Mouse (Mus musculus) kidney, postnatal 4 days (tissue): Measurements from ENCODE around the gene Vtn.
"Not testable (repeated sequence)": the region's sequence is repeated elsewhere in the genome, so short reads cannot be mapped to it uniquely, and the experiment has no call there.

Experiments used
- DNase-seq, 2 experiments: peaks; one replicate each; pipeline ENCODE4 v3.0.0; 2021; ENCODE audit warnings: mixed read lengths in 2 of 2

The Vtn gene

DNA sequence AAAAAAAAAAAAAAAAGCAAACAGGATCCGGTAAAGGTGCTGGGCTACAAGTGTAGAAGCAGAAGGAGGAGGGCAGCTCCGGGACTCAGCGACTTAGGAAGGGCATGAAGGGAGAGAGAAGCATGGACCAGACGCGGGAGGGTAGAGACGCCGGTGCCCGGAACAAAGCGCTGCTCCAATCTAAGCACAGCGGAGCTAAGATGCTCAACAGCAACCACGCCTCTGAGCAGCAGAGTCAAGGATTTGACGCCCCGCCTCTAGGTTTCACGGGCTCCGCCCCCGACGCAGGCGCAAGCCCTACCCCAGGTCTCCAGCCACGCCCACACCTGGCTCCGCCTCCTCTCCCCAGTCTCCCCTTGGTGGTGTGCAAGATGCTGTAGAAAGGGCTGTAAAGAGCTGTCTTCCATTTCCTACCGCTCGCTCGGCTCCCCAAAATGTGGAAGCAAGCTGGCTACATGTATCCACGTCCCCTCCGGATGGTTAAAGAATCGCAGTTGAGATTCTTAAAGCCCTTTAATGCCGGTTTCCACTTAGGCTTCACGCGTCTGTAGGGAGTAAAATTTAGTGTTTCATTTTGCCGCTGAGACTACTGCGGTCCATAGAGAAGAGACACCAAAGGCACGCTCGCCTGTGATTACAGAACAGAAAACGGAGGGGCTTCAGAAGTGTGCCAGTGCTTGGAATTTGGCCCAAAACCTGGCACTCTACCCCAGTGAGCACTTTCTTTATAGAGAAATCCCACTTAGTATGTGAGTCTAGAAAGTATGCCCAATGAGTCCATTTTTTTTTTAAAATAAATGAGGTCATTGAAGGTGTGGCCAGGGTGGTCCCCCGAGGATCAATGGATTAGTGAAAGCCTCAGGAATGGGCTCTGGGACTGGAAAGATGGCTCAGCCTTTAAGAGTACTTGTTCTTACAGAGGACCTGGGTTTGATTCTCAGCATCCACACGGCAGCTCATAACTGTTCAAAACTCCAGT lies 1.1 kb upstream of the Vtn start, which contains the start of gene Sarm1:
Gene Sarm1 (minus strand): TSS at position 211 of the 979 bp plus-strand sequence.
- peak; percentile 96 for DNase-seq

DNA sequence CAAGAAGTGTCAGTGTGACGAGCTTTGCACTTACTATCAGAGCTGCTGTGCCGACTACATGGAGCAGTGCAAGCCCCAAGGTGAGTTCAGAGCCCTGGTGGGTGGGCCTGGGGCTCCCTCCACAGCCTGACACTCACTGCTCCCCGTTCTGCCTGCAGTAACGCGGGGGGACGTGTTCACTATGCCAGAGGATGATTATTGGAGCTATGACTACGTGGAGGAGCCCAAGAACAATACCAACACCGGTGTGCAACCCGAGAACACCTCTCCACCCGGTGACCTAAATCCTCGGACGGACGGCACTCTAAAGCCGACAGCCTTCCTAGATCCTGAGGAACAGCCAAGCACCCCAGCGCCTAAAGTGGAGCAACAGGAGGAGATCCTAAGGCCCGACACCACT lies 652 bp downstream of the Vtn start:
- DNase-seq = no peak

- DNase-seq = no peak
These were observed 1.8 kb downstream of the Vtn start for GRCm38 (mm10) chr11:78500623-78501202.

DNA sequence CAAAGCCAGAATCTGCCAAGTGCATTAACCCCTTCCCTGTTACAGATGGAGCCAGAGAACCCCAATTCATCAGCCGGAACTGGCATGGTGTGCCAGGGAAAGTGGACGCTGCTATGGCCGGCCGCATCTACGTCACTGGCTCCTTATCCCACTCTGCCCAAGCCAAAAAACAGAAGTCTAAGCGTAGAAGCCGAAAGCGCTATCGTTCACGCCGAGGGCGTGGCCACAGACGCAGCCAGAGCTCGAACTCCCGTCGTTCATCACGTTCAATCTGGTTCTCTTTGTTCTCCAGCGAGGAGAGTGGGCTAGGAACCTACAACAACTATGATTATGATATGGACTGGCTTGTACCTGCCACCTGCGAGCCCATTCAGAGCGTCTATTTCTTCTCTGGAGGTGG lies 2.6 kb downstream of the Vtn start:
- no peak for DNase-seq

DNA sequence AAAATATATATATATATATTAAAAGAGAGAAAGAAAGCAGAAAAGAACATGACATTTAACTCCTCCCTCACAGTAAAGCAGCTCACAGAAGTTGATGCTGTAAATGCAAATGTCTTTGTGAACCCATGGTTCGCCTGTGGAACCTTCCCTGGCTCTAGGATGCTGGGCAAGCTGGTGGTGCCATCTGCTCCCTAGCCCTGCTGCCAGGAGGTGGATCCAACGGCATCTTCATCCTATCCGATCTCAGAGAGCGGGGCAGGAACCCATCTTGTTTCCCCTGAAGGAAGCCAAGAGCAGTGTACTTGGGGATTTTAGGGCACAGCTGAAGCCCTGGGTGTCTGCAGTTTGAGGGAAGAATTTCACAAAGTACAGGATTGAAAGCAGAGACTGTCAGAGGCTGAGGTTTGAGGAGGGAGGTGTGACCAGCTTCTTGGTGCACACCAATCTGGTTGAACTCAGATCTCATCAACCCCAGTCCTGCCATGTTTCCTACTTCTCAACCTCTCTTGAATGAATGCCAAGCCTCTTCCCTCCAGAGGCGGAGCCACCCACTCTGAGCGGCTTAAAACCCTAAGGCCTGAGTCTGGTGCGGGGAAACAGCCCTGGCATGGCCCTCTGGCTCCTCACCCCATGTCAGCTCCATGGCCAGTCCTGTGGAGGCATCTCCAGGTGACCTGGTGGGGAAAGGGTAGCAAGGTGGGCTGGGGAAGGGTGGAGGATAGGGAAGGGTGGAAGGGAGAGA lies 4.2 kb downstream of the Vtn start, which contains the start of gene Sebox:
Gene Sebox (plus strand): TSS at position 539 of the 742 bp plus-strand sequence.
- no peak for DNase-seq

DNA sequence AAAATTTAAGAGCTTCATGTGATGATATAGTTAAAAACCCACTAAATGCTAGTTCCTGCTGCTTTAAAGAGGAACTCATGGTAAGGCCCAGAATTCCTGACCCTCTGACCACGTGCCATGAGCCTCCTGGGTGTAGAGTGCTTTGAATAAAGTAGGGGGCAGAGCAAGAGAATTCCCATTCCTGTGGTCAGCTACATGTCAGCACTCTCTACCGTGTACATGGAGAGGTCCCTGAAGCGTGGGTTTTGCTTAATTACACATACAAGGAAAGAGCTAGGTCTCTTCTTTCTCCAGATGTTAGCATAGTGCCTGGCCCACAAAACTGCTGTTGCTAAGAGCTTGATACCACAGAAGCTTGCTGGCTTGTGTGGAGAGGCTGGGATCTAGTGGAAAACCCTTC lies 6.5 kb downstream of the Vtn start:
- DNase-seq = no peak

DNA sequence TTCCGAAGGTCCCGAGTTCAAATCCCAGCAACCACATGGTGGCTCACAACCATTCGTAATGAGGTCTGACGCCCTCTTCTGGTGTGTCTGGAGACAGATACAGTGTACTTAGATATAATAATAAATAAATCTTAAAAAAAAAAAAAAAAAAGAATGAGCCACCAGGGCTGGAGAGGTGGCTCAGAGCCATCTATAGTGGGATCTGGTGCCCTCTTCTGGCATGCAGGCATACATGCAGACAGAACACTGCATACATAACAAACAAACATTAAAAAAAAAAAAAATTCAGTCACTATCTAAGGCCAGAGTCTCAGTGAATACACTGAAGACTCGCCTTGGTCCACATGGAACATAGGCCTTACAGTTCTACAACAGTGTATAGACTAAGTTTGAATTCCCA lies 10.3 kb downstream of the Vtn start:
- peak; percentile 46 to 52 for DNase-seq

DNA sequence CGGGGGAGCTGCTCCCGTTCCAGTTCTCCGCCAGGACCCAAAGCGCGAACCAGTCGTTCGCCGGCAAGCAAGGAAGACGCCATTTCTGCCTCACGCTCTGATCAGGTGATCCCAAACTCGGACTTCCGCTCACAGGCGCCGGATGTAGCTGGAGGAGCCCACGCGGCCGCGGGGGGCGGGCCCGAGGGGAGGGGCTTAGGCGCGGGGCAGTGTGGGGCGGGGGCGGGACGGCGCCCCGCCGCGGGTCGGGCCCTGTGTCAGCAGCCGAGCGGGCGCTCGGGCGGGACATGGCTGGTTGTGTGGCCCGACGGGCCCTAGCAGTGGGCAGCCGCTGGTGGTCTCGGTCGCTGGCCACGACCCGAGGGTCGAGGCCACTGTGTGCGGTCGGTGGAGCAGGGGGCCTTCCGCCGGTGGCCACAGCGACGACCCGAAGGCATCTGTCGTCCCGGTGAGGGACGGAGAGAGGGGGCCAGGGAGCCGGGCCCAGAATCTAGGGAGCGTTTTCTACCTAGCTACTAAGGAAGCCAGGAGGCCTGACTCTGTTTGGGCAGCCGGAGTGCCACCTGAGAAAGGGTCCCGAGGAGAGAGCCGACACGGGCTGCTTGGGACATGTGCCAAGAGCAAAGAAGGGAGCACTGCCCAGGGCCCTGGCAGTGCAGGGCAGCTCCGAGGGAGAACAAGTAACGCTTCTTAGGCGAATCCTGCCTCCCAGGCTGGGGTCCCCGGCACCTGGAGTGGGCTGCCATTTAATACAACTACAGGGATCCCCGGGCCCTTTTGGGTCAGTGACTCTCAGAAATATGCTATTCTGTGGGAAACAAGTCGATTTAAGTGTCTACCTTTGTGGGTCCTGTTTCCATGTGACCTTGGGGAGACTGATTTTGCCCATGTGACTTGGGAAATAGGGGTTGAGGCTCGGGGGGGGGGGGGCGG lies 13.4 kb downstream of the Vtn start, which contains the start of the genes Tmem199 and Poldip2:
Gene Tmem199 (minus strand): TSS at position 148 of the 933 bp plus-strand sequence.
Gene Poldip2 (plus strand): TSS at position 169 of the 933 bp plus-strand sequence.
- DNase-seq = peak; percentile 93 to 96

DNA sequence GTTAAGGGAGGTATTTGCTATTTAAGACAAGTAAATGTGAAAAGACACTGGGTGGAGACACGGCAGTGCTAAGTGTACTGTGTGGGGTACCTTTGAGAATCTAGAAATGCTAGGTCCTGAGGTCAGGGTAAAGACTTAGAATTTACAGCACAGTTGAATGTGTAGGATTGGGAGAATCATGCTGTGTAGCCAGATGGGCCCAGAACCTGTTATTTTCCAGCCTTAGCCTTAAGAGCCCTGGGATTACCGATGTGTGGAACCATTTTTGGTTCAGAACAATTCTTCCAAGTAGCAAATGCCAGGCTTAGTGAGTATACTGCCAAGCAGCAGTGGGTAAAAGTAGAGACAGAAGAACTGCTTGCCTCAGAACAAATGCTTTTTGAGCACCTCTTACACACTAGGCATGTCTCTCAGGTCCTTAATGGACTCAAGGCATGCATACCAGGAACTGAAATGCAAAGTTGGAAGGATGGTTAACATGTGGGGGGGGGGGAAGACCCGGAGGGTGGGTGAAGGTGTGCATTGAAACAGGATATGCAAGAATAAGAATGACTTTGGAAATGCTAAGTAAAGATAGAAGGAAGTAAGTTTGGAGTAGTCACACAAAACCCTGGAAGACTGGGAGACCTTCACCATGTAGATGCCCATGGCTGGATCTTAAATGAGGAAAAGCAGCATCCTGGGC lies 14.4 kb downstream of the Vtn start:
- no peak for DNase-seq

GRCm38 (mm10) chr11:78515549-78516325 lies 16.8 kb downstream of the Vtn start:
- peak in 1 of 2 experiments; percentile 22 for DNase-seq

- DNase-seq = no peak
These were observed 20.0 kb downstream of the Vtn start for GRCm38 (mm10) chr11:78518931-78519330.

DNA sequence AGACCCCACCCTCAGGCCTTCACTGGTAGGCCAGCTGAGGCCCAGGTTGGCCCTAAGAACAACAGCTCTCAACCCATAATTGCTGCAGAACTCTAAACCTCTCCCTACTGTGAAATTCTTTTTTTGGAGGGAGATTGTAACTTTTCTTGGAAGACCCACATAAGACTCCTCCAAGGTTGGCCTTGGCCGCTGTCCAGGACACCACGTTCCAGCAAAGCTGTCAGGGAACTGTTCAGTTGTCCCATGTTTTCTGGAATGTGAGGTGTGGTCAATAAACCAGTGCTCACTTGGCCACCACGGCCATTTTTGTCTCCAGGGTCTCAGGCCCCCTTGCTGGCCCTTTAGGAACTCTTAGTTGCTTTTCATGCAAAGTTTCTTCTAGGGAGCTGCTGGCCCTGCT lies 23.0 kb downstream of the Vtn start:
- no peak for DNase-seq

DNA sequence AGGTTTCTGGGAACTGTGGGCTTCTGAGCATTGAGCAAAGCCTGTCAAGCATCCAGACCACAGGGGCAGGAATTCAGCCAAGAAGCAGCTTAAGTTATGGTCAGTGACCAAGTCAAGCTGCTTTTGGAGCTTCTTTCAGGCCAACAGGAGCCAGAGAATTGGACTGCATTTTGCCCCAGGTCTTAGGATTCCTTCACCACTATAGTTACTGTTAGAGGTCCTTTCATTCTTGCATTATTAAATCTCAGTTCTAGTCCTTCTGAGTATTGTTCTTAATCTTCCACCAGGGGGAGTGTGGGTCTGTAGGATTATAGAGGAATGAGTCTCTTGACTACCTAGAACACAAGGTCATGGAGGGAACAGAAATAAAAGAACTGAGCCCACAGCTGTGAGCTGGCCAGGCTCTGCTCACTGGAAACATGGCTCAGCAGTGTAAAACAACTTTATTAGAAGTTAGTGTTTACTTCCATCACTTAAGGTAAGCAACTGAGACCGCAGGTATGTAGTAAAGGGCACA lies 23.6 kb downstream of the Vtn start:
- peak; percentile 29 to 41 for DNase-seq

- DNase-seq = no peak
These were observed 24.5 kb downstream of the Vtn start for GRCm38 (mm10) chr11:78523241-78523955.

DNA sequence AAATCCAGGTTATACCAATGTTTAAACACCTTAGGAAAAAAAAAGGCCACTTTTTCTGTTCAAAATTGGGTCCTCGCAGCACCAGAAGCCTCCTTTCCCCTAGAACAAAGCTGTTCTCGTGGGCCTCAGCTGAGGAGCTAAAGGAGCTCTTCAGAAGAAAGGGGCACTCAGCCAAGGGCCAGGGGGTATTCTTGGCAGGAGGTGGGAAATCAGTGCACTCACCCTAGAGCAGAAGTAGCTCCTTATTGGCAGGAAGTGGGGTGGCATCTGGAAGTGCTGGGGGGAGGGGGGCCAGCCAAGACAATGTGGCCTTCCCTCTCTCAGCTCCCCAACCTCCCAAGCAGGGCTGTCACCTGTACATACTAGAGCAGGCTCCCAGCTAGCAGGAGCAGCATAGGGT lies 25.9 kb downstream of the Vtn start:
- no peak for DNase-seq

GRCm38 (mm10) chr11:78528714-78529113 lies 29.8 kb downstream of the Vtn start:
- peak; percentile 41 to 48 for DNase-seq

- DNase-seq = no peak
These were observed 31.1 kb downstream of the Vtn start for GRCm38 (mm10) chr11:78530001-78530400.

DNA sequence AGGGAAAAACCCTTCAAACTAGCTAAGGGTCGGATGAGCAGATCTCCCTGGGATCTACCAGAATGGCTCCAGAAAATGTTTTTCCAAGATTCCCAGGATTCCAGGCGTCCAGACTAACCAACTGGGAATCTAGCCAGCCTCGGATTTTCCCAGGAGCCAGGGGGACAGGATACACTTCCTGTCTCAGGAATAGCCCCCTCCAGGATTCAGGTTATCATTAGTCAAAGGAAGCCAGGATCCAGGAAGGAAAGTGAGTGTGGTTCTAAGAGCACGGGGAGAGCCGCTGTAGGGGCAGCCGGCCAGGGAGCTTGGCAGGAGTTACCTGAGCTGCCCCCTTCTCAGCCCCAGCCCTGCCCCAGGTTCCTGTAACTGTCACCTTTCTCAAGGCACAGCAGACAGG lies 32.2 kb downstream of the Vtn start:
- DNase-seq = peak; percentile 54 to 69

DNA sequence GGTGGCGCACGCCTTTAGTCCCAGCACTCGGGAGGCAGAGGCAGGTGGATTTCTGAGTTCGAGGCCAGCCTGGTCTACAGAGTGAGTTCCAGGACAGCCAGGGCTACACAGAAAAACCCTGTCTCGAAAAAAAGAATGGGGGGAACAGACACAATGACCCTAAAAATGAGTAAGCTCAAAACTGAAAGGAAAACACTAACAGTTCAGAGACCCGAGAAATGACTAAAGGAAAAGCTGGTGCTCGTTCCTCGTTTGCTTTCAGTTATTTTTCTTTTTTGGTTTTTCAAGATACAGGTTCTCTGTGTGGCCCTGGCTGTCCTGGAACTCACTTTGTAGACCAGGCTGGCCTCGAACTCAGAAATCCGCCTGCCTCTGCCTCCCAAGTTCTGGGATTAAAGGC lies 32.6 kb downstream of the Vtn start:
- not testable (repeated sequence) for DNase-seq
